Mouse (Mus musculus): ENCODE measurements around the gene Rassf3.

DNA sequence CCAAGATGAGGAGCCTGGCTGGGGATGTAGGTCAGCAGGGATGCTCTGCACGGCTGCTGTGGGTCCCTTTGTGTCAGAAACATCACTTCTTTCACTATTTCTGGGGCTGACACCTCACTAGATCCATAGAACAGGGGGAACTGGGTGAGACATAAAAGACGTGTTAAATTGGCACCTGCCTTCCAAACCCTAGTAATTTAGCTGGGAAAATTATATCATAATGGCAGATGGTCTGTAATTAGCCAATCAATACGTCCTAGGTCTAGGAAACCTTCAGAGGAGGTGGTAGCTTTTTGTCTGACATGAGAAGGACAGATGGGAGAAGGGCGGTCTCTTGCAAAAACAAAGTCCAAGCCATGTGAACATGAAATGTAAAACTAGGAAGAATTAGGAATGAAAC is 11.6 kb upstream of the Rassf3 start:
- TF ChIP-seq POLR2A (IDR thresholded peaks at IDR 0.05; ENCODE audit: control insufficient read depth, extremely low read depth, insufficient read depth, low read length, poor library complexity) (no peak), CTCF (IDR thresholded peaks at IDR 0.05; ENCODE audit: borderline replicate concordance, control insufficient read depth, extremely low read depth, insufficient read depth, low read length, poor library complexity) (no peak)

Data from thymus, adult 2 months (tissue).